Mouse (Mus musculus) liver, adult (tissue): Measurements from ENCODE around the gene Aff4.

Experiments used
- GATA4 ChIP-seq: IDR thresholded peaks from 2 replicates; pipeline ENCODE4 v1.6.1; 2014; ENCODE audit warnings: mild to moderate bottlenecking, low read length; ENCODE audit not compliant: insufficient replicate concordance

The Aff4 gene

DNA sequence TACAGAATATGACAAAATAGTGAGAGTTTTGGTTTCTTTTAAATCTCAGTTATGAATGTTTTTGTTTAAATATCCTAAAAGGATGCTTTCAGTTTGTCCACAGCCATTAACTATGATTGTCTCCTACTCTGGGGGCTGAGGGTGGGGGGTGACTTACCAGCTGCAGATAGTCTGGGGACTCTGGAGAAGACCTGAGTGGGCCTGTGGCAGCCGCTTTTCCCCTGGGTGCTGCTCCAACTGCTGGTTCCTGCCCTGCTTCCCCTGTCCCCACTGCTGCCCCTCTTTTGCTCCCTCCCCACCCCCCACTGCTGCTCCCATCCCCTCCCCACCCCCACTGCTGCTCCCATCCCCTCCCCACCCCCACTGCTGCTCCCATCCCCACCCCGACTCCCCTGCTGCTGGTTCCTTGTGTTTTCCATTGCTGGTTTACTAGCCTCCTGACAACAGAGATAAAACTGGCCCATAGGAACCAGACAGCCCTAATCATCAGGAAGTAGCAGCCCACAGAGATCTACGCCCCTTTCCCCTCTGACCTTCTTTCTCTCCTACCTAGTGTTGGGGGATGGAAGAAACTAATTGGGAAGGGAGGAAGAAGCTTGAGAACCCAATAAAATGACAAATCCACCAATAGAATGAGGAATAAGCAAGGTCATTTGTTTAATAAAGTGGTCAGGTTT is 15.0 kb upstream of the Aff4 start:
- TF ChIP-seq GATA4, result no peak

DNA sequence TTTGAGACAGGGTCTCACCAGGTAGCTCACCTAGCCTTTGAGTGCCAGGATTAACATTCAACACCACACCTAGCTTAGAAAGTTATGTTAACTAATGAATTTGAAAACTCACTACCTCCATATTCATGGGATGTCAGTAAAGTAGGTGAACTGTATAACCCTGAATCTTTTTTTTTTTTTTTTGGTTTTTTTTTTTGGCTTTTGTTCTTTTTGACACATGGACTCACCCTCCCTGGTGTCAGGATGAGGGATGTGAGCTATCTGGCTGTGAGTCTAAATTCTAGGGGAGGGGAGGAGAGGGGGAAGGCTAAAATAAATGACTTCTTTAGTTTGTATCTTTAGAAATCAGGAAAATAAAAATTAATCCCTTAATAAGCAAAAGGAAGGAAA is 14.5 kb upstream of the Aff4 start:
- TF ChIP-seq GATA4, result no peak

DNA sequence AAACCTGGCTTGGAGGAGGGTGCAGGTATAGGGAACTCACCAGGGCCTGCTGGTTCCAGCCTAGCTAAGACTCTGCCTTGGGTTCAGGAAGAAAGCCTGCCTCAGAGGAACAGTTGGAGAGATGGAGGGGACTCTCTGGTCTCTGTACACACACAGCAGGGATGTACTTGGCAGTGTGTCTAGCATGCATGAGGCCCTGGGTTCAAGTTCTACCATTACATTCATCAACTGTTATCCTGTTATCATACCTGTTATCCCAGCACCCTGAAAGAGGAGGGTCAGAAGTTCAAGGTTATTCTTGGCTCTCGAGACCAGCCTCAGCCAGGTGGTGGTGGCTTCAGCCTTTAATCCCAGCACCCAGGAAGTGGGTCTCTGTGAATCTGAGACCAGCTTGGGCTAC is 13.7 kb upstream of the Aff4 start:
- TF ChIP-seq GATA4, result no peak

DNA sequence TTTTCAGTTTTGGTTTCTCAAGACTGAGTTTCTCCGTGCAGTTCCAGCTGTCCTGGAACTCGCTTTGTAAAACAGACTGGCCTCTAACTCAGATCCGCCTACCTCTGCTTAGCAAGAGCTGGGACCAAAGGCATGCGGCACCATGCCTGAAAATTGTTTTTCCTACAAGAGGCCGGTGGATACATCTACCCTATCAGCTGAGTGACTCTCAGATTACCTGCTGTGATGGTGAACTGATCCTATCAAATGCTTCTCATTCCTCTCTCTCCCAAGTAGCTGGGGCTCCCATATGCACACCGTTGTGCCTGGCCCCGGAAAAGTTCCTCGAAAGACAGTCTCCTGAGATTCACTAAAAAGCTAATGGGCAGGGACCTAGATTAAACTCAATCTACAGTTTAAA is 12.9 kb upstream of the Aff4 start:
- TF ChIP-seq GATA4, result no peak

- TF ChIP-seq GATA4, result no peak
Measured at GRCm38 (mm10) chr11:53342711-53343110, 7.9 kb upstream of the Aff4 start.

GRCm38 (mm10) chr11:53345328-53345727 is 5.3 kb upstream of the Aff4 start:
- peak; percentile 40; the same call in 1 of the 2 replicates for TF ChIP-seq GATA4

DNA sequence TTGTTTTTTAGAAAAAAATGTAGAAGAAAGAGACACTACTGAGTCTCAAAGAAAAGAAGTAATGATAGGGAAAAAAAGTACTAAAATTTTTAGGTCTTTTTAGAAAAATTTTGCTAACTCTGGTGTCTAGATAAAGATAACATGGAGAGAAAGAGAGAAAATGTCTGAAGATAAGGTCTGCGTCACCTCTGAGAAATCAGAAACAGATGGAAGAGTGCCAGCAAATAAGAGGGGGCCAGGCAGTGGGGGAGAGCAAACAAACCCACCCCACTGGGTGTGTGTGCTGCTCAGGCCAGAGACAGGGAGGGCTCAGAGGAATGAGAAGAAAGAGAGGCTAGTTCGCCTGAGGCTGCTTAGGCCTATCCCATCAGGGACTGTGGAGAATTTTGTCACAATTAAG is 4.9 kb upstream of the Aff4 start:
- TF ChIP-seq GATA4, result no peak

- TF ChIP-seq GATA4, result no peak
Measured at GRCm38 (mm10) chr11:53351224-53351942, 750 bp downstream of the Aff4 start.

GRCm38 (mm10) chr11:53351943-53352590 is 1.4 kb downstream of the Aff4 start:
- no peak for TF ChIP-seq GATA4

- no peak for TF ChIP-seq GATA4
Measured at GRCm38 (mm10) chr11:53358504-53359155, 8.0 kb downstream of the Aff4 start.

DNA sequence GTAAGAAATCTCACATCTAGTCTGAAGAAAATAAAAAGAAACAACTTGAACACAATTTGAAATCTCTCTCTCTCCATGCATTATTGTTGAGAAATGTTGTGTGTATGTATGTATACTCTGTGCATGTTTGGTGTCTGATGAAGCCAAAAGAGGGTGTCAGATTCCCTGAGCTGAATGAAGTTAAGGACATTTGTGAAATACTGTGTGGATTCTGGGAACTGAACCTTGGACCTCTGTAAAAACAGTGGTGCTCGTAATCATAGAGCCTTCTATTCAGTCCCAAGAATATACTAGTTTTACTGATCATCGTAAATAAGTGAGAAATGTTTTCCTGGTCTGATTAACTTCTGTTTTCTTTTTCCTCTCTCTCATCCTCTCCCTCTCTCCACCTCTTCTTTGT is 16.4 kb downstream of the Aff4 start:
- no peak for TF ChIP-seq GATA4

DNA sequence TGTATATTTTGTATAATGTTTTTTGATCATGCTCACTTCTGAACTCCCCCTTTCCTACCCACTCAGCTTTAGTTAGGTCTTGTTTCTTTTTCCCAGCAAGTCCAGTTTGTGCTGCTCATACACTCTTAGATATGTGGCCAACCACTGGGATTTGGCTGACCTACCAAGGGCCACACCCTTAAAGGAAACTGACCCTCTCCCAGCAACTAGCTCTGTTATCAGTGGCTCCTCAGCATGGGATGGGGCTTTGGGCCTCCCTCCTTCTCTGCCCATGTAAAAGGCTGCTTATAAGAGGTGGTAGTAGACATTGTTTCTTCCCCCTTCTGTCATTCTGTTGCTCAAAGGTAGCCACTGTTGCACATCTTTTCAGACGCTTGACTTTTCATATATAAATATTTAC is 28.3 kb downstream of the Aff4 start:
- no peak for TF ChIP-seq GATA4

DNA sequence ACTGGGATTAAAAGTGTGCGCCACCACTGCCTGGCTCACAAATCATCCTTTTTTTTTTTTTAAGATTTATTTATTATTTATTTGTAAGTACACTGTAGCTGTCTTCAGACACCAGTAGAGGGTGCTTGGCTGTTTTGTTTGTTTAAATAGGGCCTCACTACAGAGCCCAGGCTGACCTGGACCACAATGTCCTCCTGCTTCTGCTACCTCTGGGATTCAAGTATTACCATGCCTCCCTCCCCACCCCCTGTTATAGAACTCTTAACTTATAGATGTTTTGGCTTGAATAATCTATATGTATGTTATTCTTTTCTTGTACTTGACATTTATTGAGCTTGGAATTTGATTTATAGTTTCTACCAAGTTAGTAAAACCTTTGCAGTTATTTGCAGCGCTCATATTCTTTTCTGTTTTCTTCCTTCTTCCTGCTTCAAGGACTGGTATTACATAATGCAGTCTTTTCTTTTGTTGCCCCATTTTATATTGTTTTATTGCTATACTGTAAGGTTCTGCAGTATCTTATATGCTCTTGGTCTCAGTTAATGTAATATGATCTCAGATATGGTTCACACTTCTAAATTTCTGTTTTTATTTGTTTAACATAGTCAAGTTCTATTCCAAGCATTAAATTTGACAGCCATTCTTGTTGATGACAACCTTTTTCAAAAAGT is 33.3 kb downstream of the Aff4 start:
- TF ChIP-seq GATA4, result no peak

DNA sequence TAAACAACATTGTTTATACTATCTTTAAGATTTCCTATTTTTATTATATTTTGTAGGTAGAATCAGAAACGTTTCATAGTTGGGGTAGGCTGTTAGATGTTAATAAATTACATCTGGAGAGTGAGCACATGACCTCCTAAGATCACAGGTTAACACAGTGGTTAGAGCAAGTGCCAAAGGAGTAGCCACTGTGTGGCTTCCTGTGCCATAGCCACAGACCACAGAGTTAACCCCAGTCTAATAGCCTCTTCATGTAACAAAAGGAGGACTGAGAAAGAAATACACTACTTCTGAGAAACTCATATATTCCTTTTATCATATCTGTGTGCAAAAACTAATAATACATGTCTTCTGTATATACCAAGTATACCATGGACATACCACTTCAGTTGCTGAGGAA is 43.2 kb downstream of the Aff4 start:
- no peak for TF ChIP-seq GATA4

DNA sequence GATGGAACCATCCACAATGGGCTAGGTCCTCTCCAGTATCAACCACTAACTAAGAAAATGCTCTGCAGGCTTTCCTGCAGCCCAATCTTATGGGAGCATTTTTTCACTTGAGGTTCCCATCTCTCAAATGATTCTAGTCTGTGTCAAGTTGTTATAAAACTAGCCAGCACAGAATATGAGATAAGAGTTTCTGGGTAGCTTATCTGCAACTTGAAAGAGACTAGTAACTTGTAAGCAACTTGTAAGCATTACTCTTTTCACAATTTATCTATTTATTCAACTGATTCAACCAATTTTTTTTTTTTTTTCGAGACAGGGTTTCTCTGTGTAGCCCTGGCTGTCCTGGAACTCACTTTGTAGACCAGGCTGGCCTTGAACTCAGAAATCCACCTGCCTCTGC is 53.0 kb downstream of the Aff4 start:
- no peak for TF ChIP-seq GATA4

DNA sequence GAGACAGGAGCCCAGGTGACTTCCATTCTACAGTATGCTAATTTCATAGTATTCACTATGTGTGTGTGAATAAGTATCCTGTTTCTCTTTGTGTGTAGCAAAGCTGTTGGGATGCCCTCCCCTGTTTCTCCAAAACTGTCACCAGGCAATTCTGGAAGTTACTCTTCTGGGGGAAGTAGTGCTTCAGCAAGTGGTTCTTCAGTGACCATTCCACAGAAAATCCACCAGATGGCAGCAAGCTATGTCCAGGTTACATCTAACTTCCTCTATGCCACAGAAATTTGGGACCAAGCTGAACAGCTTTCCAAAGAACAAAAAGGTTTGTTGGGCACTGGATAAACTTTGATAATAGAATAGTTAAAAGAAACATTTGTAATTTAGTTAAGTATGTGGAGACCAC is 61.1 kb downstream of the Aff4 start:
- TF ChIP-seq GATA4, result no peak

GRCm38 (mm10) chr11:53413871-53414270 is 63.2 kb downstream of the Aff4 start:
- no peak for TF ChIP-seq GATA4
